Mouse (Mus musculus) neural tube, embryonic 14.5 days (tissue): ENCODE measurements at regions not wholly inside any gene's neighbourhood (a gene's known extent, or its start where the extent isn't known, plus 50 kb on each side); places are given as distances from the start of the nearest gene placed in this dataset.

ENCODE experiments used
- ATAC-seq: fragments of 200-750 bp; cut with Nextera tagmentation; 2 replicates; pipeline ENCODE4 v1.8.0; 2017; ENCODE audit warnings: low read depth, mild to moderate bottlenecking, moderate TSS enrichment, moderate library complexity
- H3K27ac ChIP-seq: fragments of 300-500 bp; sonication (generic); 2 replicates; pipeline ENCODE4 v1.5.1; 2014; ENCODE audit warnings: low read depth, mild to moderate bottlenecking, control low read depth, low read length, moderate library complexity, mixed read lengths
- H3K27me3 ChIP-seq: fragments of 300-500 bp; sonication (generic); 2 replicates; pipeline ENCODE4 v1.6.1; 2014; ENCODE audit warnings: low read length; ENCODE audit not compliant: control insufficient read depth, insufficient read depth
- H3K36me3 ChIP-seq: fragments of 300-500 bp; sonication (generic); 2 replicates; pipeline ENCODE4 v1.6.1; 2014; ENCODE audit warnings: low read length, mixed read lengths; ENCODE audit not compliant: control insufficient read depth, insufficient read depth
- H3K4me1 ChIP-seq: fragments of 300-500 bp; sonication (generic); 2 replicates; pipeline ENCODE4 v1.6.1; 2014; ENCODE audit warnings: low read length; ENCODE audit not compliant: control insufficient read depth, insufficient read depth
- H3K4me2 ChIP-seq: fragments of 300-500 bp; sonication (generic); 2 replicates; pipeline ENCODE4 v1.6.1; 2014; ENCODE audit warnings: mild to moderate bottlenecking, low read depth, low read length, control low read depth
- H3K4me3 ChIP-seq: fragments of 300-500 bp; sonication (generic); 2 replicates; pipeline ENCODE4 v1.5.1; 2014; ENCODE audit warnings: low read depth, low read length, control low read depth, mixed read lengths
- H3K9ac ChIP-seq: fragments of 300-500 bp; sonication (generic); replicated peaks from 2 replicates; pipeline ENCODE4 v1.6.1; 2014; ENCODE audit warnings: low read depth, mild to moderate bottlenecking, control low read depth, low read length, mixed read lengths
- H3K9me3 ChIP-seq: fragments of 300-500 bp; sonication (generic); 2 replicates; pipeline ENCODE4 v1.6.1; 2016; ENCODE audit warnings: low read length; ENCODE audit not compliant: control insufficient read depth
- WGBS: fragments of 180-500 bp; shearing (Covaris S2); extraction: QIAGEN DNeasy Blood & Tissue Kit; methylation state at CpG from one replicate; pipeline ENCODE4 v1.1.7; 2014; 5-methylcytosine and 5-hydroxymethylcytosine counted together

- ATAC-seq = no peak
- Histone ChIP-seq H3K27ac (no peak overlapping the region), H3K9me3 (no peaks in the 10 kb centered on the region), H3K36me3 (no peaks in the 10 kb centered on the region), H3K4me2 (no peak overlapping the region), H3K9ac (no peak overlapping the region), H3K27me3 (no peaks in the 10 kb centered on the region), H3K4me1 (no peaks in the 10 kb centered on the region), H3K4me3 (no peak overlapping the region)
- 33% methylated on average over 8 of the region's 8 CpGs for WGBS
Measured at GRCm38 (mm10) chr7:135792918-135793317, 76.8 kb upstream of the Mki67 start.

DNA sequence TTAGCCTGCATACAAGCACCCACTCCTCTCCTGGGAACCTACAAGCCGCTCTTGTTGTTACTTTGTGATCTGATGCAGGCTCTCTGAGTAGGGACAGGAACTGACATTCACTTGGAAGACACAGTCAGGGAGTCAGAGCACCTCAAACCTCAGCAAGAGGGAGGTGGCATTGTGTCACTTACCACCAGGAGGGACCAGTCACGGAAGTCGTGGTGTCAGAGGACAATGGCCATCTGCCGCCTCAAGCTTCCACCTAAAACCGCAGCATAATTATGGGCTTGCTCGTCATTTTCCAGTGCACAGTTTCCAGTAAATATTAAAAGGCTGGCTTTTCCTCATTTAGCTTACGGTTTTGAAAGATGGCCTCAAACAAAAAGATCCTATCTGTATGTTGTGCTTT, 78.1 kb upstream of the Mki67 start:
- Histone ChIP-seq H3K36me3 (no peaks in the 10 kb centered on the region), H3K4me3 (no peak overlapping the region), H3K27me3 (no peaks in the 10 kb centered on the region), H3K27ac (no peak overlapping the region), H3K9ac (no peak overlapping the region), H3K4me2 (no peak overlapping the region), H3K9me3 (no peaks in the 10 kb centered on the region), H3K4me1 (no peaks in the 10 kb centered on the region)
- 31% methylated on average over 7 of the region's 7 CpGs for WGBS
- ATAC-seq = no peak

DNA sequence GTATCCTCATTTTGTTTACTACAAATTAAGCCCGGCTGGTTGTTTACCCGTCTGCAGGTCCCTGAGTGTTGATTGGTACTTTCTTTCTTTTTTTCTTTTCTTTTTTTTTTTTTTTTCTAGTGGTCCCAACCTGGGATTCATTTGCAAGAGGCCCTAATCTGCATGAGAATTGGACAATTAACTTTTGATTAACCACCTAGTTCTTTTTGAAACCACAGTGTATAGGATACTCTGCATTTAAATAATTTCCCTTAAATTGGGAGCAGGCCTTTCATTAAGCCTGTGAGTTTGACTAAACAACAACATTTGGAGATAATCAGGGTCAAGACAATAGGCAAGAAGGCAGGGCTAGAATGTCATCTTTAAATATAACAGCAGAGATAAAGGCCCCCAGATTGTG, 78.5 kb upstream of the Mki67 start:
- Histone ChIP-seq H3K4me3 (no peak overlapping the region), H3K27ac (no peak overlapping the region), H3K27me3 (no peaks in the 10 kb centered on the region), H3K9ac (no peak overlapping the region), H3K36me3 (no peaks in the 10 kb centered on the region), H3K4me1 (no peaks in the 10 kb centered on the region), H3K4me2 (no peak overlapping the region), H3K9me3 (no peaks in the 10 kb centered on the region)
- no peak for ATAC-seq
- WGBS = 37% methylated on average over 2 of the region's 2 CpGs

- Histone ChIP-seq H3K27ac (no peak overlapping the region), H3K9me3 (no peaks in the 10 kb centered on the region), H3K36me3 (no peaks in the 10 kb centered on the region), H3K4me1 (no peaks in the 10 kb centered on the region), H3K4me2 (no peak overlapping the region), H3K9ac (no peak overlapping the region), H3K4me3 (no peak overlapping the region), H3K27me3 (no peaks in the 10 kb centered on the region)
- 56% methylated on average over 2 of the region's 2 CpGs for WGBS
- no peak for ATAC-seq
Measured at GRCm38 (mm10) chr7:135798441-135798840, 82.3 kb upstream of the Mki67 start.

- no peak overlapping the region for H3K4me3 ChIP-seq
- H3K4me2 ChIP-seq = no peak overlapping the region
- no peaks in the 10 kb centered on the region for H3K9me3 ChIP-seq
- H3K4me1 ChIP-seq = no peaks in the 10 kb centered on the region
- H3K27ac ChIP-seq = no peak overlapping the region
- H3K9ac ChIP-seq = no peak overlapping the region
- no peak for ATAC-seq
- WGBS = 68% methylated on average over 15 of the region's 15 CpGs
- no peaks in the 10 kb centered on the region for H3K36me3 ChIP-seq
- no peaks in the 10 kb centered on the region for H3K27me3 ChIP-seq
Measured at GRCm38 (mm10) chr7:135802598-135803121, 86.5 kb upstream of the Mki67 start.

GRCm38 (mm10) chr7:135804730-135805129, 88.6 kb upstream of the Mki67 start:
- no peak overlapping the region for H3K4me2 ChIP-seq
- H3K4me3 ChIP-seq = no peak overlapping the region
- WGBS = 55% methylated on average over 7 of the region's 7 CpGs
- ATAC-seq = no peak
- no peaks in the 10 kb centered on the region for H3K36me3 ChIP-seq
- no peaks in the 10 kb centered on the region for H3K9me3 ChIP-seq
- H3K4me1 ChIP-seq = no peaks in the 10 kb centered on the region
- no peak overlapping the region for H3K9ac ChIP-seq
- H3K27me3 ChIP-seq = no peaks in the 10 kb centered on the region
- H3K27ac ChIP-seq = no peak overlapping the region

DNA sequence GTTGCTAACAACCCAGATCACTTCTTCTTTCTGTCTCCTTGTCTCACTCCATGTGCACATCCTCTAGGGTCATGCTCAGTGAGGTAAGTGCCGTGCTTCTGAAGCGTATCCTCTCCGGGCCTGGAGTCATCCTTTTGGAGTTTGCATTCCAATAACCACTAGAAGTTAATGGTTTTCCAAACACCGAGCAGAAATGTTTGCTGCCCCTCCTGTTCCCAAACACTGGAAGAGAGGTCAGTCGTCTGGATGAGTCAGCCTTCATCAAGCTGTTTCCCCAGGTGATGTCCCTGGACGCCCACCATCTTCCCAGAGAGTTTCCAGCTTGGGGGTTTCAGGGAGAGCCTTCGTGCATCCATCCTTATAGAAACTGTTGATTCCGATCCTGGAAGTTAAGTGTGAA, 90.0 kb upstream of the Mki67 start:
- Histone ChIP-seq H3K4me2 (no peak overlapping the region), H3K27me3 (no peaks in the 10 kb centered on the region), H3K9me3 (no peaks in the 10 kb centered on the region), H3K4me3 (no peak overlapping the region), H3K27ac (no peak overlapping the region), H3K9ac (no peak overlapping the region), H3K4me1 (peaks cover under 1% of the 10 kb centered on the region; the same call in 1 of the 2 replicates), H3K36me3 (no peaks in the 10 kb centered on the region)
- ATAC-seq = no peak
- 88% methylated on average over 8 of the region's 8 CpGs for WGBS

- peaks cover 5% of the 10 kb centered on the region; the same call in 1 of the 2 replicates for H3K4me1 ChIP-seq
- ATAC-seq = no peak
- WGBS = 93% methylated on average over 7 of the region's 7 CpGs
- H3K4me2 ChIP-seq = no peak overlapping the region
- H3K4me3 ChIP-seq = no peak overlapping the region
- no peaks in the 10 kb centered on the region for H3K9me3 ChIP-seq
- H3K36me3 ChIP-seq = no peaks in the 10 kb centered on the region
- no peak overlapping the region for H3K27ac ChIP-seq
- no peaks in the 10 kb centered on the region for H3K27me3 ChIP-seq
- no peak overlapping the region for H3K9ac ChIP-seq
Measured at GRCm38 (mm10) chr7:135806673-135807072, 90.5 kb upstream of the Mki67 start.

DNA sequence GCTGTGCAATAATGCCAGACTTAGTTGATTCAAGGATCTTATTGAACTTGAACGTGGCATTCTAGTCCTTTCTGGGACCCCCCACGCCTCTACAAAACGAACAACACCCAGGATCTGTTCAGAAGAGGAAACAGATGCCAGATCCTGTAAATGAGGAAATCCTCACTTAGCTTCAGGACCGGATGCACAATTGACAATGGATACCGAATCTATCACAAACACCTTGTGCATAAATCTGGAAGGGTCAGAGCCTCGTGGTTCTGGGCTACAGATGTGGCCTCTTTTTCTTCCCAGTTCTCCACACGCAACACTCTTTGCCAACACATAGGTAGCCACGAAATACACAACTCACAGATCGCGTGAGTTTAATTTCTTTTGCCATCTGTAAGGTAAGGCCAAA, 93.0 kb upstream of the Mki67 start:
- WGBS = 77% methylated on average over 10 of the region's 10 CpGs
- no peaks in the 10 kb centered on the region for H3K9me3 ChIP-seq
- no peaks in the 10 kb centered on the region for H3K36me3 ChIP-seq
- no peak overlapping the region for H3K27ac ChIP-seq
- H3K4me3 ChIP-seq = no peak overlapping the region
- ATAC-seq = no peak
- peaks cover 5% of the 10 kb centered on the region; the same call in 1 of the 2 replicates for H3K4me1 ChIP-seq
- no peak overlapping the region for H3K4me2 ChIP-seq
- H3K9ac ChIP-seq = no peak overlapping the region
- no peaks in the 10 kb centered on the region for H3K27me3 ChIP-seq
